Mouse (Mus musculus) retina, adult 2 months (tissue): ENCODE measurements at regions not wholly inside any gene's neighbourhood (a gene's known extent, or its start where the extent isn't known, plus 50 kb on each side); places are given as distances from the start of the nearest gene placed in this dataset.

Experiments
- DNase-seq: peaks from one replicate; pipeline ENCODE4 v3.0.0-alpha.2; 2012; ENCODE audit warnings: low read depth, low spot score

DNA sequence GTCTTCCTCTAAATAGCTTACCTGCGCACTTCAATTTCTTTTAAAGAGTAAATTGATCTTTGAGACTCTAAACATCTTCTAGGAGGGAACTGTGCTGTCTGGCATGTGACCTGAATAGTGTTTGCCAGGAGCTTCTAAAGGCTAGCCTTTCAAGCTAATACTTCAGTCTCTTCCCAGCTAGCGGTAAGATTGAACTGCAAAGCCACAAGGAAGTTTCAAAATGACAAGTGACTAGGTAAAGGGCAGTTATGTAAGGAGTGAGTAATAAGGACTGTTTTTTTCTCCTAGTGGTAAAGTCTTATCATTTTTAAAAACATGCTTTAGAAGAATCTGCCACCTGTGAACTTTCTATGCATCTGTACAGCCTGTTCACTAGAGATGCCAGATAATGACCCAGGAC, 211.1 kb downstream of the Kcnrg start:
- DNase-seq: no peak

DNA sequence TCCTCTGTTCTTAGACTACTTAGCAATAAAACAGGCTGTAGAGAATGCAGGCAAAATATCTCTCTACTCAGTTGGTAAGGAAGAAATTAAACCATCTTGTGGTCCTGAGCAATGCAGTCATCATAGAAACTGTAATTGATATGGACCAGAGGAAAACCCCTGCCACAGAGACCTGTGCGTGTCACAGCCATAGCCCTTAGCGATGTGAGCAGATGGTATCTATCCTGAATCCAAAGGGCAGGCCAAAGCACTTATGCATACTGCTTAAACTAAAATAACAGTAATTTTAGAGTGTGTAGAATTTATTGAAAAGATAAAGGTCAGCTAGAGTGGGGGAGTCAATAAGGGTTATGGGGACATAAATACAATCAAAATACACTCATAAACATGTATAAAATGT, 212.0 kb downstream of the Kcnrg start:
- DNase-seq: no peak

DNA sequence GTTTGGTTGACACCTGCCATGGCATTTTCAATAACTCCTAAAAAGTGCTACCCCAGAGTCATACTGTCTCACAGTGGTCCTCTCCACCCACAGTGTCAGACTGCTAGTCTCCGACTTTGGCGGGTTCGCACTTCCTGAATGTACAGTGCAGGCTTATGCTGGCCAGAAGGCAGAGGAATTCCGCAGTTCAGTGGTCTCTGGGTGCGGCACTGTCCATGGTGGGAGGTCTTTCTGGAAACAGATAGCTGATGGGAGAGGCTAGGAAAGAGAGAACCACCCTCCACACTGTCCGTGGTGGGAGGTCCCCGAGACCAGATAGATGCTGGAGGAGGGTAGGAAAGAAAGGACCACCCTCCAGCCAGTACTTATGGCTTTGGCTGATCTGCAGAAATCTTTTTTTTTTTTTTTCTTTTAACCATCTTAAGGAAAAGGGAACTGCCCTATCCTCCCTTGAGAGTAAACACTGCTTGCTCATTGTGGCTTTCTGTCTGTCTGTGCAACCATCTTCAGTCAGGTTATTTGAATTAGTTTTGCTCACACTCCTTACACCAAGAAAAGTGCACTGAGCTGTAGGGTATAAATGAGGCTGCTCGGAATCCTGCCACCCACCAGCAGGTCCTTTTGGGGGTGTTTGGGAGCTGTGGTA, 227.2 kb downstream of the Kcnrg start:
- DNase-seq: no peak

DNA sequence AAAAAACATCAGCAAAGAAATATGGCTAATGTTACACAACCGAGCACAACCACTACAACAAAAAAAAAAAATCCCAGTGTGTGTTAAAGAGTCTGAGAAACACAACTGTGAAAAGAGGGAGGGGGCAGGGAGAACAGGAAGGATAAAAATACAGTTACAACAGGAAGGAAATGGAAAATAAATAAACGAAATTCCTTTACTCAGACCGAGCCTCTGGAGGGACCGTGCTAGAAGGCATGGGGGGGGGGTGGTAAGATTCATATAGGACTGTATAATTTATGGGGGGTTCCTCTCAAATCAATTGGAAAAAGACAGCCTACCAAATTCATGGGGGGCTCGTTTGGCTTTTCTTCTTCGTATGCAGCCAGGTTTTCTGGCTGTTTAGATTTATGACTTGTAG, 228.5 kb downstream of the Kcnrg start:
- no peak for DNase-seq

DNA sequence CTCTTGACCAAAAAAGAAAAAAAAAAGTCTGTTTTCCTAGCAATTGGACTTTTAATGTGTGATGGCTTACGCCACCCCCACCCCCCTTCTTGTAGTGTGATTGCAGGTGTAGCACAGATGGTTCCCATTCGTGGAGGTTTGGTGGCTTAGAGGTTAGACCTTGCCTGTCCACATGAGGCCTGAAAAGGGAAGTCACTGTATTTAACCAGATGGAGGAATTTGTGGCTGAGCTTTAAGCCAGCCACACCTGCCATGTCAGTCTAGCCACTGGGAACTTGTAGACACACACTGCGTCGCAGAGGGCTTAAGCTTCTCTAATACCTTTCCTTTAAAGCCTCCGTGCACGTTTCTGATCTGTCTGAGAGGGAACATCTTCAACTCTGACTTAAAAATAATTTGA, 229.0 kb downstream of the Kcnrg start:
- no peak for DNase-seq

DNA sequence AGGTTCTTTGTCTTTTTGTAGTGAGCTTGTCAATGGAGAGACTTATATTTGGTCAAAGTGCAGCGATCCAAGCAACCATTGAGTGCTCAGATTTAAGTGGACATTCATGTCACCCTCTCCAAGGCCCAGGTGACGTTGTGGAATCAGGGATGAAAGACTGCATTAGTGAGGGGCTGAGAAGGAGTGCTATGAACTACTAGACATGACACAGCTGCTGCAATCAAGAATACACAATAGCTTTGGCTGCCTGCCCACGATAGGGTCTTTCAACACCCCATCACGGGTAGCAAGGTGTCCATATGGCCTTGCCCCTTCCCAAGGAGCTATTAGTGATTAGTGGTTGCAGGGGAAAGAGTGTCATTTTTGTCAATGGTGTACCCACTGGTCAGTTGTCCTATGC, 229.7 kb downstream of the Kcnrg start:
- DNase-seq: no peak

DNA sequence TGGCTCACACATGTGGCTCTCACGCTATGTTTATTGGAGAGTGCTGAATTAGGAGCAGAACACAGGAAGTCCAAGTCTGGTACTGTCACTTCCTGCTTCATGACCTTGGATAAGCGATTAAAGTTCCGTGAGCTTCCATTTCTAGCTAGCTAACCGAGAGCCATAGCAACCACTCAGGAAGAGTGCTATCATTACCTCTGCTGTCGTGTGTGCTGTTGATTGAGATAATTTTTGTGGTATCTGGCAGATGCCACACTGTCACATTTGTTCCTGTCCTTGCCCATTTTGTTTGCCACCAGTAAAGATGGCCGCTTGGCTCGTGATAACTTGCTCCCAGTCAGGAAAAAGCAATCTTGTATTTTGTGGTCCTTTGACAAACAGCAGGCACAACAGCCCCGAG, 230.6 kb downstream of the Kcnrg start:
- no peak for DNase-seq

DNA sequence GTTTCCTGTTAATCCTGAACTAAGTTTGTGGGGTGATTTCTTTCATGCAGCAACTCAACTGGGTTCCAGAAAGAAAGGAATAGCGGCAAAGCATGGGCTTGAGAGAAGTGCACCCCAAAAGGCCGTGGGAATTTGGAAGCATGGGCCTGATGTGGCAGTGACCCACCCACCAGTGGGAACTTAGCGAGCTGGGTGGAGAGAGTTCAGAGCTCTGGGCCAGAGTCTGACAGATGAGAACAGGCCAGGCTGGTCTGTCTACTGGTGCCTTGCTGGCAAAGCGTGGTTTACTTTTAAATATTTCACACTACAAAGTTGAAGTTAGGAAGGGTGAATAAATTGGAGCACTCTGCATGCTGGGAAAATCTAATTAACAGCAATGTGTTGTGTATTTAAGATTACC, 235.2 kb downstream of the Kcnrg start:
- no peak for DNase-seq

DNA sequence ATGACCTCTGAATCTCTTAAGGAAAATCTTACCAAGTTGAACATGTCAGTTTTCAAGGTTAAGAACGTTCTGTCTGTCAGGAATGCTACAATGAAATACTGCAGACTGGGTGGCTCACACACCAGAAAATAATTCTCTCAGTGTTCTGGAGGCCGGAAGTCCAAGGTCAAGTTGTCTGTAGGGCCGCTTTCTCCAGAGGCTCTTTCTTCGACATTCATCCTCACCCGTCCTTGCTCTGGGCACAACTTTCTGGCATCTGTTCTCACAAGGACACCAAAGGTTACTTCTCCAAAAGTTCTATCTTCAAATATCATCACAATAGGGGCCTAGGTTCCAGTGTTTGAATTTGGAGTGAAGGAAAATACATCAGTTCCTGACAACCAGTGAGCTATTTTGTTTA, 239.2 kb downstream of the Kcnrg start:
- DNase-seq: no peak

DNA sequence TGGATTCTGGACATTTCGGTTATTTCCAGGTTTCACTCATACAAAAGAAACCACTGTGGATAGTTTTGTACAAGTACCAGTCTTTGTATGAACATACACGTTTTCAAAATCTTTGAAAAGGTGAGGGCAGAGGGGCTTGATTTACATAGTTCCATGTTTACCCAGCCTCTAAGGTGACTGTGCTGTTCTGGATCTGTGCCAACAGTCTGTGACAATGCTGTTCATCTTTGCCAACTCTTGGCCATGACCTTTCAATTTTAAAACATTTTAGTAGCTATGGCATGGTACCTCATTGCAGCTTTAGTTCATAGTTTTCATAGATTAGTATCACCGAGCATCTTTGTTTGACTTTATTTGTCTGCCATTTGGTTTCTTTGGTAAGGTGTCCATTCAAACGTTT, 243.0 kb downstream of the Kcnrg start:
- DNase-seq: no peak

DNA sequence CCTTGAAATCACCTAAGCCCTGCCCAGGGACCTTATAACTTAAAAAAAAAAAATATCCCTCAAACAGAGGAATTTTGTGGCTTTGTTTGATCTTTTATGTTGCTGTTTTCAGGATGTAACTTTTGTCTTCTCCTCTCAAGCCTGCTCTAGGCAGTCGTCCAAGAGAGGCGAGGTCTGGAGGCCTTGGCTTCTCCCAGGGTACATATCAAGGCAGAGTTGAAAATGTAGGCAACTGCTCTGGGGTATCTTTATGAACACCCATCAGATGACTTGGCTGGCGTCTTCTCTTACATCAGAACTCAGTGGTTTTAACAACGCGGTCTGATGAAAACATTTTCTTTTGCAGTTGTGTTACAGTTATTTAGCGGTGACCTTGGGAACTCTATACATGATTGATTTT, 250.4 kb downstream of the Kcnrg start:
- DNase-seq: no peak

DNA sequence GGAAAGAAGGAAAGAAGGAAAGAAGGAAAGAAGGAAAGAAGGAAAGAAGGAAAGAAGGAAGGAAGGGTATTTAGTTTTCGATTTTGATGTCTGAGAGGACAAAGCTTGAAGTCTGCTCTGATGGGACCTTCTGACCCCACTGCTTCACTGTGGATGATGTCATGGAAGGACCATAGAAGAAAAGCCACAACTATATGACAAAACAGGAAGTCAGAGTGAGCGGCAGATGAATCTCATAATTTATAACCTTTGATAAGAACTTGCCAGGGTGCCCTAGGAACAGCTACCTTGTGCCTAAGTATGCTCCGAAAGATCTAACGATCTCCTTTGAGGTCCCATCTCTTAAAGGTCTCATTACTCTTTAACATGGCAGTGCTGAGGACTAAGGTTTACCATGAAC, 253.4 kb downstream of the Kcnrg start:
- DNase-seq: no peak

DNA sequence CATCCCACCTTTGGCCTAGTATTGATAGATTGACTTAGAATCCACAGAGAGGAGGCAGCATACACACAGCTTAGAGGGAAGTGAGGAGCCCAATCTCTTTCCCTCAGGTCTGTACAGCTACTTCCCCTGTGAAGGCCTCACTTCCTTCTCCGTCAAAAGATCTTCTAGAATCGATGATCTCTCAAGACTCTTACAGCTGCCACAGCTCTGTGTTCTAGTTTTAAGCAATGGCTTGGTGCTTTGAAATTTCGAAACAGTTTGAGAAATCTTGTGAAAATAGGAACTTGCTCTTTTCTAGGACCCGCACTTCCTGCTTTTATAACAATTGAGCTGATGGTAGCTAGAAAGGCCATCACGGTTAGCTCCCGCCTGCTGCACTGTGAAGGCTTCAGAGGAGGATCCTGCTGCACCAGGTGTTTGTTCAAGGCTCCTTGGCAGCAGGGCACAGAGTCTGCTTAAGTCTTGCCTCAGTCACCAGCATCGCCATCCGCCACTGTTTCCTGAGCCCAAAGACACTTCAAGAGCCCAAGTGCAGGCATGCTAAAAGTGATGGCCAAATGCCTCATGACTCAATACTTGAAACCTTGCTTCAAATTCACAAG, 254.2 kb downstream of the Kcnrg start:
- DNase-seq: no peak

DNA sequence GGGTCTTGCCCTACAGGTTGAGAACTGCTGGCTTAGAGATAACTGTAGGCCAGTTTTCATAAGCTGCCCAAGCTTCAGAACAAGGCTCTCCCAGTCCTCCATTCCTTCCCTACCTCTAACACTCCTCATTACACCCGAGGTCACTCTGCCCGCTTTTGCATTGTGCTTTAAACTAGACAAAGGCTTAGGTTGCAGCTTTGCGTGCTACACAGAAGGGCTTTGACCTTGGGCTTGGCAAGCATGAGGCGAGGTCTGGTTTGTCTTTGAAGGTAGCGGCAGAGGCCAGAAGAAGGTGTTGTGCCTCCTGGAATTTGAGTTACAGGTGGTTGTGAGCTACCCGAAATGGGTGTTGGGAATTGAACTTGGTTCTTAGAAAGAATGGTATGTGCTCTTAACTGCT, 255.7 kb downstream of the Kcnrg start:
- no peak for DNase-seq

DNA sequence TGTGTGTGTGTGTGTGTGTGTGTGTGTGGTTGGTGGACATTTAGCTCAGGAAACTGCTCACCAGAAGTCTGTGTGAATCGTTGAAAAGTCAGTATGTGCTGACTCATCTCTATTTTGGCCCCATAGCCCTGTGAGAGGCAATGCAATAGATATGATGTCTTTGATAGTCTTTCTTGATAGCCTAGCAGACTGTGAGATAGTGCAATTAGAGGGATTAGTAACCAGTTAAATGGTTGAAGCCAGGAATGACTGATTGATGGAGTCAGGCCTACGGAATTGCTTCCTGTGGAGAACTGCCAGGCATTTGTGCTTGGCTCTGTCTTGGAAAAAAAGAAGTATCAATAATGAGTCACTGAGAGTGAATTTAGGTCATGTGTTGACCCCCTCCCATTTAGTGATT, 256.2 kb downstream of the Kcnrg start:
- DNase-seq: no peak

DNA sequence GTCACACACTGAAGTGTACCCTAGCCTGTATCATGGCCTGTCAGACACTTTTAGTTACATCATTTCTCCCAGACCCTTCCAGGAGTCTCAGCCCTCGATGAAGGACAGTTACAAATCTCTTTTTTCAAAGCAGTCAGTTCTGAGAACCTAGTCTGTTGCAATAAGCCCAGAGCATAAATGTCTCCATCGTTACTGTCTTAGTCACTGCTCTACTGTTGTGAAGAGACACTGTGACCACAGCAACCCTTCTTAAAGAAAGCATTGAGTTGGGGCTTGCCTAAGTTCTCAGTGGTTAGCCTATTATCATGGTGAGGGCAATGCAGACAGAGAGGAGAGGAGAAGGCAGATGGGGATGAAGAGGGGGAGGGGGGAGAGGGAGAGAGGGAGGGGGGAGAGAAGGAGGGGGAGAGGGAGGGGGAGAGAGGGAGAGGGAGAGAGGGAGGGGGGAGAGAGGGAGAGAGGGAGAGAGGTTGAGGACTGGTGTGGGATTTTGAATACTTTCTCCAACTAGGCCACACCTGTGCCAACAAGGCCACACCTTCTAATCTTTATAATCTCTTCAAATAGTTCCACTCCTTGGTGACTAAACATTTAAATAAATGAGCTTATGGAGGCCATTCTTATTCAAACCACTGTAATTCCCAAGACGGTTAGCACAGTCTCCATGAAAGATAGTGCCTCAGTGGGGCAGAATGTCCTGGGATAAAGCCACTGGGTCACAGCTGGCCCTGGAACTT, 259.4 kb downstream of the Kcnrg start:
- DNase-seq: no peak

DNA sequence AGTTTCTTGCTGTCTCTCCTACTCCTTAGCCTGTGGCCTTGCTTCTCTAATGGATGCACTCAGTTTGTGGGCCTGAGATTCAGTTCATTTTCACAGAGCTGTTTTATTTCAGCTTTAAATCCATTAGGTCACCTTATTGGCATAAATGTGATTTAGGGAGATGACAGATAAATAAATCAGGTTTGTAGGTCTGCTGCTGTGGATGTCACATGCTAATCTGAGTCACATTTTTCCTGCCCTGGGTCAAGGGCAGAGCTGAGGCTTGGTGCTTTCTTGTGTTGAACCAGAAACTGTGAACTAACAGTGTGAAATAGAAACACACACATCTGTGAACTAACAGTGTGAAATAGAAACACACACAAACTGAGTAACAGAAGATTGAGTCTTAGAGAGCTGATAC, 266.9 kb downstream of the Kcnrg start:
- no peak for DNase-seq

DNA sequence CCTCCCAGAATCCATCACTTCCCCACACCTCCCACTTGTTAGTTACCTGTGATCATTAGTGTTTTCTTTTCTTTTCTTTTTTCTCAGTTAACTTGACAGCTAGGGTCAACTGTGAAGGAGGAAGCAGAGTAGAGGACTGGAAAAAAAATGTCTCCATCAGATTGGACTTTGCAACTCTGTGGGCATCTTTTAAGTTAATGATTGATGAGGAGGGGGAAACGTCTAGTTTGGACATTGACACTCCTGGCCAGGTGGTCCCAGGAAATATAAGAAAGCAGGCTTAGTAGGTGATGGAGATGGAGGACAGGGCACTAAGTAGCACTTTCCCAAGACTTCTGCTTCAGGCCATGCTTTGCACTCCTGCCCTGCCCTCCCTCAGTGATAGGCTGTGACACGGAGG, 272.2 kb downstream of the Kcnrg start:
- DNase-seq: no peak

DNA sequence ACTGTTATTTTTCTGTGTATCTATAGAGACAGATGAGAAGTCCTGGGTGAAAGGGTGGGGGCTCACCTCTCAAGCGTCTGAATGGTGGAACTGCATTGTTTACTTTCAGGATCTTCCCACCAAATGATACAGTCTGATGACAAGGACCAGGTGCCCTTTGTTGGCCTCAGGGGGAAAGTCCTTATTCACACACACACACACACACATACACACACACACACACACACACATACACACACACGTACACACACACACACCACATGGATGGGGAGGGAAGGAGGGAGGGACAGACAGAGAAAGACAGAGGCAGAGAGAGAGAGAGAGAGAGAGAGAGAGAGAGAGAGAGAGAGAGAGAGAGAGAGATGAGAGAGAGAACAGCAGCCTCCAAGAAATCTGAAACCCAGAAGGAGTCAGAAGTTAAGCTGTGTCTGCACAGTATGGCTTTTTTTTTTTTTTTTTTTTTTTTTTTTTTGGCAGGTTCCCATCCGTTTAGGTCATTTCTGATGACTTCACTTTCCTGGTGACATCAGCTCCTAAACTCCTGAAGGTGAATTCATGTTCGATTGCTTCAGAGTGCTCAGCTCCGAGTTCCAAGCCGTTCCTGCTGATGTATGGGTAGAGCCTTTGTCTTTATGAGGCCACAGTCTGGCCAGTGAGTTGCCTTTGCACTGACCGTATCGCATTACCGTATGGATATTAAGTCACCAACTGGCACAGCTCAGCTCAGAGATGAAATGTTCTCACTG, 273.4 kb downstream of the Kcnrg start:
- DNase-seq: no peak

DNA sequence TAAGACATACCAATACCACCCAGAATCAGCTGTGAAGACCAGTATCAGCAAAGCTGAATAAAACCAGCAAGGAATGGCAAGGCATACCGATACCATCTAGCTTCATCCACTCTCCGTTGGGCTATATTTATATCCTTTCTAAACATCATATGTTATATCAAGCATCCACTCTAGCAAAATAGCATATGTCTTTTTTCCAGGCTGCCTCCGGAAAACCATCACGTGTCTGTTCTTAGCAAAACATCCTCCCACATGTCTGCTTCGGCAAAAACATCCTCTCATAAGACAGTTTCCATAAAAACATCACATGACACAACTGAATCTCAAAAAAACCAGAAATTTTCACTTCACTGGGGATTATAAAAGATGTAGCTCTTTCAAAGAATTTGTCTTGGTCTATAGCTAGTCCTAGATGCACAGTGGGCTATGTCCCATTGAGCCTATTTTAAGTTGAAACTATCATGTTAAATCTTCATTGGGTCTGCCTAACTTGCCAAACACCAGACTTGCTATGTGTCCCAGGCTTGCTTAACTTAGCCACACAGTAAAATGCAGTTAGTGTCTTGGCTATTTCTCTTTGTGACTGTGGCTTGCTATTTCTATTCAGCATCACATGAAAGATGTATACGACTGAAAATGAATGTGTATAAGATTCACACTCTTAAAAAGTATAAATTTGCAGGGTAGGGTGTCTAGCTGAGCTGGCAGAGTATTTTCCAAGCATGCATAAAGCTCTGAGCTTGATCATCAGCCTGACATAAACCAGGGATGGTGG, 278.2 kb downstream of the Kcnrg start:
- no peak for DNase-seq

DNA sequence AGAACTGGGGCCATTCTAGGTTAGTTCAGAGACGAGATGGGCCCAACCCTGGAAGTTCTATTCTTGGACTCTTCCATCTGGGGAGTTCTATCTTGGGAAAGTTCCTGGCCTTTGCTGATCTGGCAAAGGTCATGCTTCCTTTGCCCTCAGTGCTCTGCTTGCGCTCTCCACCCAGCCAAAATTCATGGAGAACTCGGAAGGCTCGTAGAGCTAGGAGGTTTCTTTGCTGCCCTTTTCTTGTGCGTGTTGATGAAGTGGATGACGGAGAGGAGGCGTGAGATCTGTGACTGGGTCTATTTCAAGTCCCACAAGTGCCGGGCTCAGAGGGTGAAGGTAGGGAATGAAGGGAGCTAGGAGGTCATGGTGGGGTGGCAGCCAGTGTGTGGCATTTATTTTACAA, 282.4 kb downstream of the Kcnrg start:
- DNase-seq: no peak

DNA sequence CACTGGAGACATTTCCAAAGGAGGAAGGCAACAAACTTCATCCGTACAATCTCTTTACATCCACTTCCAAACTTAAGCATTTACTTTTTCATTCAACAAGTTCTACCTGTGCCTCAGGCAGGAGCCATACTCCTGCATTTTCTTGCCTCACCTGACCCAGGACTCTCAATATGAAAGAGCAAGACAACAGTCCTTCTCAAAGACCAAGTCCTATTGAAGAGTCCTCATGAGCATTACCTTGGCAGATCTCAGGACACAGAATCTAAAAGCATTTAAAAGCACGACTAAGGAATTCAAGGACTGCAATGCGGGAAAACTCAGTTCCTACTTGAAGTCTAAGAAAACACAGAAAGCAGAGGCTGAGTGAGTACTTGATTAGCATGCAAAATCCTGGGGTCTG, 286.5 kb downstream of the Kcnrg start:
- no peak for DNase-seq
